Mouse (Mus musculus) E14TG2a.4 (cell line): ENCODE measurements at regions not wholly inside any gene's neighbourhood (a gene's known extent, or its start where the extent isn't known, plus 50 kb on each side); places are given as distances from the start of the nearest gene placed in this dataset.

Experiments
- CTCF ChIP-seq: conservative IDR thresholded peaks from 2 replicates; pipeline ENCODE4 v1.5.1; 2014; ENCODE audit warnings: low read length
- NANOG ChIP-seq: IDR thresholded peaks from 2 replicates; pipeline ENCODE4 v1.6.1; 2014; ENCODE audit warnings: borderline replicate concordance, low read length, mixed read lengths
- POU5F1 ChIP-seq: IDR thresholded peaks from 2 replicates; pipeline ENCODE4 v1.6.1; 2014; ENCODE audit warnings: low read length, borderline replicate concordance

- TF ChIP-seq CTCF: no peak
- TF ChIP-seq NANOG: no peak
- TF ChIP-seq POU5F1: no peak
These were observed 146.0 kb downstream of the Nuak1 start for GRCm38 (mm10) chr10:84294422-84294821.
